Mouse (Mus musculus) hindbrain, postnatal 0 days (tissue): ENCODE data around the gene Slc35f2. TPM values are rescaled to one million over a fixed set of nuclear protein-coding genes. Genes with fewer than 3 reads are reported as not detected.
A peak's percentile ranks its signal among the peaks of the same experiment; 100 is the strongest.

Source experiments
- ATAC-seq: fragments of 200-750 bp; cut with Nextera tagmentation; 2 replicates; pipeline ENCODE4 v1.8.0; 2017; ENCODE audit warnings: mild to moderate bottlenecking, moderate TSS enrichment, moderate library complexity
- DNase-seq: peaks from one replicate; pipeline ENCODE4 v3.0.0-alpha.2; 2015; ENCODE audit warnings: low spot score
- H3K27ac ChIP-seq: fragments of 300-500 bp; sonication (generic); 2 replicates; pipeline ENCODE4 v1.5.1; 2014; ENCODE audit warnings: mild to moderate bottlenecking
- H3K27me3 ChIP-seq: fragments of 300-500 bp; sonication (generic); 2 replicates; pipeline ENCODE4 v1.6.1; 2014; ENCODE audit warnings: low read length, mixed read lengths; ENCODE audit not compliant: insufficient read depth
- H3K36me3 ChIP-seq: fragments of 300-500 bp; sonication (generic); 2 replicates; pipeline ENCODE4 v1.6.1; 2014; ENCODE audit warnings: low read length, mixed read lengths; ENCODE audit not compliant: insufficient read depth
- H3K4me1 ChIP-seq: fragments of 300-500 bp; sonication (generic); 2 replicates; pipeline ENCODE4 v1.6.1; 2014; ENCODE audit warnings: antibody characterized with exemption, low read length, mixed read lengths; ENCODE audit not compliant: insufficient read depth
- H3K4me2 ChIP-seq: fragments of 300-500 bp; sonication (generic); 2 replicates; pipeline ENCODE4 v1.6.1; 2014; ENCODE audit warnings: low read depth, mild to moderate bottlenecking, low read length, moderate library complexity, mixed read lengths
- H3K4me3 ChIP-seq: fragments of 300-500 bp; sonication (generic); 2 replicates; pipeline ENCODE4 v1.5.1; 2014; ENCODE audit warnings: low read length
- H3K9ac ChIP-seq: fragments of 300-500 bp; sonication (generic); replicated peaks from 2 replicates; pipeline ENCODE4 v1.6.1; 2014; ENCODE audit warnings: mild to moderate bottlenecking, low read length, moderate library complexity, mixed read lengths
- H3K9me3 ChIP-seq: fragments of 300-500 bp; sonication (generic); 2 replicates; pipeline ENCODE4 v1.6.1; 2016; ENCODE audit warnings: low read length, mixed read lengths
- CTCF ChIP-seq: IDR thresholded peaks from 2 replicates; pipeline ENCODE4 v1.5.1; 2016; ENCODE audit warnings: antibody characterized with exemption, control low read depth, low read depth
- WGBS: fragments of 180-500 bp; shearing (Covaris S2); extraction: QIAGEN DNeasy Blood & Tissue Kit; methylation state at CpG from one replicate; pipeline ENCODE4 v1.1.7; 2014; 5-methylcytosine and 5-hydroxymethylcytosine counted together
- polyA plus RNA-seq: library from polyadenylated mRNA; unstranded; fragments of >200 nt; fragmentation: Nextera tagmentation; extraction: Ambion mirVana; gene quantifications from 2 replicates; pipeline ENCODE4 v1.2.1, GENCODE M21; 2015
- total RNA-seq: library from RNA; depleted of rRNA; stranded (reverse); fragments of >200 nt; gene quantifications from 2 replicates; pipeline ENCODE4 v1.2.3, GENCODE M21; 2014

Gene Slc35f2
- total and polyA plus RNA-seq, 2 experiments from 2014 or later, result 12.1 to 20.6 TPM

DNA sequence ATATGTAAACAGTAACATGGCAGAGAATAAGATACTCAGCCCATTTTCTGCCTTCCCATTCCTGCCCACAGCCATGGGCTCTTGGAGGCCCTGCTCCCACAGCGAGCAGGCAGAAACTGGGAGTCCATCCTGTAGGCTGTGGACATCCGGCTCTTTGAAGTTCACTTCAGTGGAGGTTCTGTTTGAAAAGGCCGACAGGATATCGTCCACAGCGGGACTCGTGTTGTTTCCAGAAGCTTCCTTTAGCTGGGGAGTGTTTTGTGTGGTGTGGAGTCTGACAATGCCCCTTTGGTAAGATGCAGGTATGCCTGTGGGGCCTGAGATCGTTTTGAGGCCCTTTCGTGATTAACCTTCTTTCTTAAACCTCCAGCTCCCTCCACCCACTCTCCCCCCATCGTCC lies 23.2 kb downstream of the Slc35f2 start:
- H3K27ac ChIP-seq, result peak overlapping the region; percentile 41; the same call in 1 of the 2 replicates
- no peak for ATAC-seq
- H3K4me1 ChIP-seq, result no peaks in the 10 kb centered on the region
- DNase-seq, result no peak
- no peaks in the 10 kb centered on the region for H3K9me3 ChIP-seq
- H3K4me2 ChIP-seq, result no peak overlapping the region
- H3K9ac ChIP-seq, result no peak overlapping the region
- H3K36me3 ChIP-seq, result no peaks in the 10 kb centered on the region
- no peaks in the 10 kb centered on the region for H3K27me3 ChIP-seq
- TF ChIP-seq CTCF, result no peak
- 55% methylated on average over 9 of the region's 9 CpGs for WGBS
- no peak overlapping the region for H3K4me3 ChIP-seq

DNA sequence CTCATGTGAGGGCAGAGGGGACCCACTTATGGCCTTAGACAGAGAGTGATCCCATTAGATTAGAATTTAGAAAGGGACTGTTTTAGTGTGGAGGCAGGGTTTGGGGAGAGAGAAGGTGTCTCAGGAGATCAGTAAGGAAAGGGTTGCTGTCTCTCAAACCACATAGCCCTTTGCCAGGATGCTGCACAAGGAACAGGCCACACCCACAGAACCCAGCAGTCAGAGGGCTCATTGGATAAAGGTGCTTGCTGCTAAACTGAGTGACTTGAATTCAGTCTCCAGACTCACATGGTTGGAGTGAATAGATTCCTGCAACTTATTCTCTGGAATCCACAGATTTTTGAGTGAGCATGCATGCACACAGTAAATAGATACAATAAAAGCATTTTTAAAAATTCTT lies 24.0 kb downstream of the Slc35f2 start:
- Histone ChIP-seq H3K9ac (no peak overlapping the region), H3K27me3 (no peaks in the 10 kb centered on the region), H3K9me3 (no peaks in the 10 kb centered on the region), H3K4me3 (no peak overlapping the region), H3K4me1 (no peaks in the 10 kb centered on the region), H3K36me3 (no peaks in the 10 kb centered on the region), H3K4me2 (no peak overlapping the region), H3K27ac (peak overlapping the region; percentile 41; the same call in 1 of the 2 replicates)
- ATAC-seq, result no peak
- no peak for DNase-seq
- TF ChIP-seq CTCF, result no peak

DNA sequence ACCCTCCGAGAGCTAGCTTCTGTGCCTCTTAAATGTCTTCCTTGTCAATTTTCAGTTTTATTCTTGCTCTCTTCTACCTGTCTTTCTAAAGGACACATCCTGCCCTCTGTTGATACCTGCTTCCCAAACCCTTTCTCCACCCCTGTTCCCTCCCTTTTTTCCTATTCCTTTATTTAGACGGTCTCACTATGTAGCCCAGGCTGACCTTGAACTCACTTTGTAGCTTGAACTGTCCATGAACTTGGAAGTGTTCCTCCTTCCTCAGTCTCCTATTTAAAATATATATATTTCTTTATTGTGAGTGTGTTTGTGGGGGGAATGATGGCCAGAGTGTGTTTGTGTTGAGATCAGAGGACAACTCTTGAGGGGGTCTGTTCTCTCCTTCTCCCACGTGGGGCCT lies 25.0 kb downstream of the Slc35f2 start:
- WGBS, result 84% methylated on average over 3 of the region's 3 CpGs

DNA sequence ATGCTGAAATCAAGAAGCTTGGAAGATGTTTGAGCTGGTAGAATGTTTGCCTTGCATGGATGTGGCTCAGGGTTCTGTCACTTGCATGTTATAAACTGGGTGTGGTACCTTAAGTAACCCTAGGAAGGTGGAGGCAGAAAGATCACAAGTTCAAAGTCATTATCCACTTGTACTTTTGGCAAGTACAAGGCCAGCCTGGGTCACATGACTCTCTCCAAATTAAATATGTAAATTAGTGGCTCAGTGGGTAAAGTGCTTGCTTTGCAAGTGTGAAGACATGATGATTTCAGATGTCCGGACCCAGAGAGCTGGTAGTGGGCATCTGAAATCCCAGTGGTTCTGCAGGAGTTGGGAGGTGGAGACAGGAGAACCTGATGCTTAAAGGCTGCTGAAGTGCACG lies 25.8 kb downstream of the Slc35f2 start:
- Histone ChIP-seq H3K4me2 (no peak overlapping the region), H3K9ac (no peak overlapping the region), H3K27ac (no peak overlapping the region), H3K27me3 (no peaks in the 10 kb centered on the region), H3K4me1 (no peaks in the 10 kb centered on the region), H3K9me3 (no peaks in the 10 kb centered on the region), H3K36me3 (no peaks in the 10 kb centered on the region), H3K4me3 (no peak overlapping the region)
- no peak for TF ChIP-seq CTCF
- 75% methylated on average over 2 of the region's 2 CpGs for WGBS
- DNase-seq (no peak), ATAC-seq (no peak)

More for the DNA sequence above, 25.0 kb downstream of the Slc35f2 start:
- no peak for TF ChIP-seq CTCF
- H3K27ac ChIP-seq, result no peak overlapping the region
- no peaks in the 10 kb centered on the region for H3K27me3 ChIP-seq
- DNase-seq (no peak), ATAC-seq (no peak)
- no peak overlapping the region for H3K4me2 ChIP-seq
- H3K9ac ChIP-seq, result no peak overlapping the region
- no peaks in the 10 kb centered on the region for H3K36me3 ChIP-seq
- H3K9me3 ChIP-seq, result no peaks in the 10 kb centered on the region
- H3K4me1 ChIP-seq, result no peaks in the 10 kb centered on the region
- H3K4me3 ChIP-seq, result no peak overlapping the region

DNA sequence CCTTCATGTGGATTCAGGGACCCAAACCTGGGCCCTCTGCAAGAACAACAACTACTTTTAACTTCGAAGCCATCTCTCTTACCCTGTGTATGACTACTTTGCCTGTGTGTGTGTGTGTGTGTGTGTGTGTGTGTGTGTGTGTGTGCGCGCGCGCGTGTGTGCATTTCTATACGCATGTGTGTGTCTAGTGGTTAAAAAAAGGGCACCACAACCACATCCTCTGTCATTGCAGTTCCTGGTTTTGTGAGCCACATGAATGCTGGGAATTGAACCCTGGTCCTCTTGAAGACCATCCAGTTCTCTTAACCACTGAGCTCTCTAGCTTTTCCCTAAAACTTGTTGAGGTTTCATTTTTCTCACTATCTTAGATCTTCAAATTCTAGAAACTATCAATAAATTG lies 31.6 kb downstream of the Slc35f2 start:
- no peak for ATAC-seq
- Histone ChIP-seq H3K4me2 (no peak overlapping the region), H3K27me3 (no peaks in the 10 kb centered on the region), H3K4me1 (no peaks in the 10 kb centered on the region), H3K36me3 (no peaks in the 10 kb centered on the region), H3K9me3 (no peaks in the 10 kb centered on the region), H3K9ac (no peak overlapping the region), H3K4me3 (no peak overlapping the region), H3K27ac (no peak overlapping the region)
- TF ChIP-seq CTCF, result no peak
- DNase-seq, result no peak
- 98% methylated on average over 7 of the region's 7 CpGs for WGBS

DNA sequence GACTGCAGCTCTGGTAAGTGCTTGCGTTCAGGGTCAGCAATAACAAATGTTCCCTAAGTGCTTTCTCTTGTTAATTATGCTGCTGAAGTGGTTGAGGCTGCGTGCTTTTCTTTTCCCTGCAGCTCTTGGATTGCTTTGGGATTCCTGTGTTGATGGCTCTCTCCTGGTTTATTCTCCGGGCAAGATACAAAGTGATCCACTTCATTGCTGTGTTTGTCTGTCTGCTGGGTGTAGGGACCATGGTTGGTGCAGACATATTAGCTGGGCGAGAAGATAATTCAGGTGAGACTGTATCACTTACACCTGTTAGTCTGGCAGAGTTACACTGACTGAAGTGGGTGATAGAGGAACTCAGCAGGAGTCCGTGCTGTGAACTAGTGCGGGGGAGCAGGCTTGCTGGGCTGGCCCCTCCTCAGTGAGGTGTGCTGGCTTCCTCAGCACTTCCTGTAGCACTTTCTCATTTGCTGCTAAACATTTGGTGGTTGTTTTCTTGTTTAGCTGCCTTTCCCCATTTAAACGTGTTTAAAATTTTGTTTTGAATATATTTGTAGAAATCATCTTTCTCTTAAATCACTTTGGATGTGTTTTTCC lies 35.3 kb downstream of the Slc35f2 start:
- 21% methylated on average over 7 of the region's 7 CpGs for WGBS
- Histone ChIP-seq H3K4me1 (no peaks in the 10 kb centered on the region), H3K9me3 (no peaks in the 10 kb centered on the region), H3K9ac (no peak overlapping the region), H3K27me3 (no peaks in the 10 kb centered on the region), H3K27ac (no peak overlapping the region), H3K36me3 (no peaks in the 10 kb centered on the region), H3K4me2 (no peak overlapping the region), H3K4me3 (no peak overlapping the region)
- ATAC-seq, result no peak
- no peak for TF ChIP-seq CTCF
- DNase-seq, result no peak

DNA sequence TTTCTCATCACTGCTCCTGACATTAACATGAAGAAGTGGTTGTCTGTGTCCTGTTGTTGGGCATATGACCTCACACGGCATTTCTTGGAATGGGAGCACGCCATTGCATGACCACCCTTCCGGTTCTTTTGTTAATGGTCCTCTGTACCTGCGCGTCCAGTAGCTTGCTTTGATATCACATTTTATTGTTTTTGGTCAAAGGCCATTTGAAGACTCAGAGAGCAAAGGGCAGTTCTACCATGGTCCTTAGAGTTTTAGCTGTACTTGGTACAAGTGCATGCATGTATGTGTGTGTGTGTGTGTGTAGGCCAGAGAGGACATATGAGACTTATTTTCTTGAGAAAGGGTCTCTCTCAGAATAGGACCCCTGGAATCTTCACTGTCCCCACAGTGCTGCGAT lies 42.1 kb downstream of the Slc35f2 start:
- TF ChIP-seq CTCF, result no peak
- ATAC-seq, result no peak

More for the DNA sequence above, 42.1 kb downstream of the Slc35f2 start:
- no peaks in the 10 kb centered on the region for H3K36me3 ChIP-seq
- no peak overlapping the region for H3K4me2 ChIP-seq
- H3K27me3 ChIP-seq, result no peaks in the 10 kb centered on the region
- no peak overlapping the region for H3K4me3 ChIP-seq
- no peaks in the 10 kb centered on the region for H3K9me3 ChIP-seq
- H3K27ac ChIP-seq, result no peak overlapping the region
- no peaks in the 10 kb centered on the region for H3K4me1 ChIP-seq
- H3K9ac ChIP-seq, result no peak overlapping the region
- no peak for DNase-seq
- WGBS, result 95% methylated on average over 6 of the region's 6 CpGs
